Mouse (Mus musculus): ENCODE data around the gene Cds1. TPM values are rescaled to one million over a fixed set of nuclear protein-coding genes. Genes with fewer than 3 reads are reported as not detected.

Cds1 gene
- 0.23 and 0.36 TPM in 2 replicates for polyA plus RNA-seq (2014; fragmentation: Nextera tagmentation; extraction: Ambion mirVana)

DNA sequence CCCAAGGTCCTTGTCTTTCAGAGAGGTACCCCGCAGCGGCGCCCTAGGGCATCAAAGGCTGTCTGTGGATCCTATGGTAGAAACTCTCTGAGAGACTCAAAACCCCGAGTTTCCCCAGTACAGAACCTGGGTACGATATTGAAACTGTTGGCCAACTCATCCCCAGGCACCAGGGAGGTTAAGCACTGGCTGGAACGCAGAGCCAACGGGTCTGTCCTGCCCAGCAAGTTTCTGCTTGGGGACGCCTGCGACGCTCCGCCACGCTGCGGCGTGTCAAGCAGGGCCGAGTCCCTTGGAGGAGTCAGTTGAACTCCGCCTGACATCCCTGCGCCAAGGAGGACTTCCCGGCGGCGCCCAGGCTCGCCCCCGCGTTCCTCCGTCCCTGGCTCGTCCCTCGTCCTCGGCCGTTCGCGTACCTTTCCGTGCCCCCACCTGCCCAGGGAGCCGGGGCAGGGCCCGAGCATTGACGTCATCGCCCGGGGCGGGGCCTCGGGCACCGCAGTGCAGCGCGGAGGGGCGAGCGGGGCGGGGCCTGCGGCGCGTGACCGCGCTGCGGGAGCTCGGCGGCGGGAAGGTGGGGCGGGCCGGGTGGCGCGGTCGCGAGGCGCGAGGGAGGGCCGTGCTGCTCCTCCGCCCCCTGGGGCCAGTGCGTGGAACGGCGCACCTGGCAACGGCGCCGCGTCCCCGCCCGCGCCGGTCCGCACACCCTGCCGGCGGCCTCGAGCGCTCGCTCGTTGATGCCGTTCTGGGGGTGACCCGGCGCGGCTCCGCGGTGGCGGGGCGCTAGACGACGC is at the start of gene Cds1:
Gene Cds1, plus strand, starts transcription at position 577 of the 794 bp plus-strand sequence.
- H3K4me3 ChIP-seq (ENCODE audit: low read depth, low read length), result peak within 1 kb of the TSS; percentile 66
- peaks cover 60% of the 10 kb centered on the region for H3K27me3 ChIP-seq (replicated peaks; ENCODE audit: control insufficient read depth, insufficient read depth, low read length)
- DNase-seq (ENCODE audit: low spot score) (peak; percentile 64), ATAC-seq (replicated peaks; ENCODE audit: low FRiP score) (peak; percentile 78)
- H3K9me3 ChIP-seq (ENCODE audit: control insufficient read depth, low read length), result no peaks in the 10 kb centered on the region
- no peaks in the 10 kb centered on the region for H3K36me3 ChIP-seq (ENCODE audit: control insufficient read depth, insufficient read depth, low read length)
- H3K9ac ChIP-seq (ENCODE audit: low read depth, low read length), result peak within 1 kb of the TSS; percentile 30; the same call in 1 of the 2 replicates
- H3K4me1 ChIP-seq (replicated peaks; ENCODE audit: control insufficient read depth, insufficient read depth, low read length), result 0 out of 2 replicates have a peak, but pooled peaks cover 2% of the 10 kb centered on the region
- under 1% methylated on average over 88 of the region's 91 CpGs for WGBS
- no peak within 1 kb of the TSS for H3K27ac ChIP-seq (ENCODE audit: low read depth, low read length)
- peak within 1 kb of the TSS; percentile 95 for H3K4me2 ChIP-seq

GRCm38 (mm10) chr5:101724216-101724615 is 40.7 kb upstream of the Cds1 start:
- Histone ChIP-seq H3K4me3 (ENCODE audit: low read depth, low read length) (no peak overlapping the region), H3K9ac (ENCODE audit: low read depth, low read length) (no peak overlapping the region), H3K9me3 (ENCODE audit: control insufficient read depth, low read length) (no peaks in the 10 kb centered on the region), H3K27ac (ENCODE audit: low read depth, low read length) (no peak overlapping the region), H3K4me1 (replicated peaks; ENCODE audit: control insufficient read depth, insufficient read depth, low read length) (no peaks in the 10 kb centered on the region), H3K36me3 (ENCODE audit: control insufficient read depth, insufficient read depth, low read length) (no peaks in the 10 kb centered on the region), H3K27me3 (replicated peaks; ENCODE audit: control insufficient read depth, insufficient read depth, low read length) (no peaks in the 10 kb centered on the region; the same call in 1 of the 2 replicates), H3K4me2 (no peak overlapping the region)
- WGBS, result 74% methylated on average over 9 of the region's 9 CpGs
- no peak for DNase-seq (ENCODE audit: low spot score)
- no peak for ATAC-seq (replicated peaks; ENCODE audit: low FRiP score)

DNA sequence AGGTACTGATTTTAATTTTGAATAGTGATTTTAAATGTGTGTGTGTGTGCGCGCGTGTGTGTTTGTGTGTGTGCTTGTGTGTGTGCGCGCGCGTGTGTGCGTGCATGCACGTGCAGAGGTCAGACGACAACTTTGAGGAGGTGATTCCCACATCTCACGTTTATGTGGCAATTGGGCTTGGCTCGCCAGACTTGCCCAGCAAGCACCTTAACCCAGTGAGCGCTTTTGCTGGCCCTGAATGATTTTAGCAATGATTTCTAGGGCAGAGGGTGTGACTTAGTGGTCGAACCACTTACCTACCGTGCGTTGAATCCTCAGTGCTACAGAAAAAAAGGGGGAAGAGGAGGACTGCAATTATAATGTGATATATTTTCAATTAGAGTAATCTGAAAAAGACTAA is 40.2 kb upstream of the Cds1 start:
- DNase-seq (ENCODE audit: low spot score) (no peak), ATAC-seq (replicated peaks; ENCODE audit: low FRiP score) (no peak)
- Histone ChIP-seq H3K4me3 (ENCODE audit: low read depth, low read length) (no peak overlapping the region), H3K27me3 (replicated peaks; ENCODE audit: control insufficient read depth, insufficient read depth, low read length) (no peaks in the 10 kb centered on the region; the same call in 1 of the 2 replicates), H3K27ac (ENCODE audit: low read depth, low read length) (no peak overlapping the region), H3K4me1 (replicated peaks; ENCODE audit: control insufficient read depth, insufficient read depth, low read length) (no peaks in the 10 kb centered on the region), H3K36me3 (ENCODE audit: control insufficient read depth, insufficient read depth, low read length) (no peaks in the 10 kb centered on the region), H3K9ac (ENCODE audit: low read depth, low read length) (no peak overlapping the region), H3K4me2 (no peak overlapping the region), H3K9me3 (ENCODE audit: control insufficient read depth, low read length) (no peaks in the 10 kb centered on the region)
- WGBS, result 91% methylated on average over 16 of the region's 16 CpGs

DNA sequence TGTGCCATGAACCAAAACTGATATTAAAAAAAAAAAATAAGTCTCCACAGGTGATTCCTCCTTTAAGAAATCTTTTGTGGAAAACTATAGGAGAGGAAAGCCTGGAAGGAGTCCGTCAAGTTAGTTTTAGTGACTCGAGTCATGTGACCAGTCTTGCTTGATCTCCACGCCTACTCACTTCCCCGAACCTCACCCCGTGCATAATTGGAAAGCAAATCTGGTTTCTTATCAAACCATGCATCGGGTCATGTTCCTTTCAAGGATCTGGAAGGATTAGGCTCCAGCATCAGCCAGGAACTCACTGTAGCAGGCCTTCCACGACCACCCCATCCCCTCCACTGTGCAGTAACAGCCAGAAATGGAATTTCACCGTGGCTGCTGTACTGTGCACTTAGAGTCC is 39.2 kb upstream of the Cds1 start:
- H3K9me3 ChIP-seq (ENCODE audit: control insufficient read depth, low read length), result no peaks in the 10 kb centered on the region
- H3K27me3 ChIP-seq (replicated peaks; ENCODE audit: control insufficient read depth, insufficient read depth, low read length), result no peaks in the 10 kb centered on the region; the same call in 1 of the 2 replicates
- no peaks in the 10 kb centered on the region for H3K36me3 ChIP-seq (ENCODE audit: control insufficient read depth, insufficient read depth, low read length)
- H3K27ac ChIP-seq (ENCODE audit: low read depth, low read length), result no peak overlapping the region
- H3K4me1 ChIP-seq (replicated peaks; ENCODE audit: control insufficient read depth, insufficient read depth, low read length), result no peaks in the 10 kb centered on the region
- ATAC-seq (replicated peaks; ENCODE audit: low FRiP score) (no peak), DNase-seq (ENCODE audit: low spot score) (no peak)
- H3K4me2 ChIP-seq, result no peak overlapping the region
- H3K9ac ChIP-seq (ENCODE audit: low read depth, low read length), result no peak overlapping the region
- no peak overlapping the region for H3K4me3 ChIP-seq (ENCODE audit: low read depth, low read length)
- WGBS, result 78% methylated on average over 8 of the region's 8 CpGs

DNA sequence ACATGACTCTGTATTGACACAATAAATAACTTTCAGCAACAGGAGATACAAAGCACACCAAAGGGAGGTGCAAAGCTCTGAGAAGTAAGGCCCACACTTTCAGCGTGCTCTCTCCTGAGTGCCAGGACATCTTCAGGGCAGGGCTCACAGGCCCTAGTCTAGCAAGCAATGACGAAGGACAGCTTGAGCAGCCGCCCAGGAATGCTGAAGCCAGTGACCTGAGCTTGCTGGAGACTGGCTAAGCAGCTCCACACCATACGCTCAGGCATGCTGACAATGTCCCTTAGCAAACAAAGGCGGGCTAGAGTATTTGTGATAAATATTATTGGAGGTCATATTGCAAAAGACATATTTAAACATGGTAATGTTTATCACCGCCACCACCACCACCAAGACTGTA is 38.6 kb upstream of the Cds1 start:
- Histone ChIP-seq H3K9me3 (ENCODE audit: control insufficient read depth, low read length) (no peaks in the 10 kb centered on the region), H3K4me3 (ENCODE audit: low read depth, low read length) (no peak overlapping the region), H3K27ac (ENCODE audit: low read depth, low read length) (no peak overlapping the region), H3K36me3 (ENCODE audit: control insufficient read depth, insufficient read depth, low read length) (no peaks in the 10 kb centered on the region), H3K27me3 (replicated peaks; ENCODE audit: control insufficient read depth, insufficient read depth, low read length) (no peaks in the 10 kb centered on the region; the same call in 1 of the 2 replicates), H3K4me1 (replicated peaks; ENCODE audit: control insufficient read depth, insufficient read depth, low read length) (no peaks in the 10 kb centered on the region), H3K4me2 (no peak overlapping the region), H3K9ac (ENCODE audit: low read depth, low read length) (no peak overlapping the region)
- 76% methylated on average over 6 of the region's 6 CpGs for WGBS
- DNase-seq (ENCODE audit: low spot score) (no peak), ATAC-seq (replicated peaks; ENCODE audit: low FRiP score) (no peak)

DNA sequence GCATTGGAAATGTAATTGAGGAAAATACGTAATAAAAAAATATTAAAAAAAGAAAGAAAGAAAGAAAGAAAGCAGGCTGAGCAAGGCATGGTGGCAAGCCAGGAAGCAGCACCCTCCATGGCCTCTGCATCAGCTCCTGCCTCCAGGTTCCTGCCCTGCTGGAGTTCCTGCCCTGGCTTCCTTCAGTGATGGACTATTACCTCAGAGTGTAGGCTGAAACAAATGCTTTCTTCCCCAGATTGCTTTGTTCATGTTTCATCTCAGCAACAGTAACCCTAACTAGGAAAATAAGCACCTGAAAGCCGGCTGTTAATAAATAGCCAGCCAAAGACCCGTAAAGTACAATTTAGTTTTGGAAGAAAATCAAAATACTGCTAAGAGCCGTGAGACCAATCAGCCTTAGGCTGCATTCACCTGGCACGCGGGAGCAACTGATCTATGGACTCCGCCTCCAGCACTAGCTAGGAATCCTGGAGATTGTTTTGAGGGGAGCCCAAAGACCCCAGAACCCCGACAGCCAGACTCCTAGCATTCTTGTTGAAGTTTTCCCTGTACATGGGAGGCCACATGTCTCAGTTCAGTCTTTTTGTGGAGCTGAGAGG is 36.5 kb upstream of the Cds1 start:
- 76% methylated on average over 8 of the region's 8 CpGs for WGBS
- Histone ChIP-seq H3K4me3 (ENCODE audit: low read depth, low read length) (no peak overlapping the region), H3K9me3 (ENCODE audit: control insufficient read depth, low read length) (no peaks in the 10 kb centered on the region), H3K9ac (ENCODE audit: low read depth, low read length) (no peak overlapping the region), H3K27me3 (replicated peaks; ENCODE audit: control insufficient read depth, insufficient read depth, low read length) (no peaks in the 10 kb centered on the region; the same call in 1 of the 2 replicates), H3K4me2 (no peak overlapping the region), H3K27ac (ENCODE audit: low read depth, low read length) (no peak overlapping the region), H3K4me1 (replicated peaks; ENCODE audit: control insufficient read depth, insufficient read depth, low read length) (no peaks in the 10 kb centered on the region), H3K36me3 (ENCODE audit: control insufficient read depth, insufficient read depth, low read length) (no peaks in the 10 kb centered on the region)
- ATAC-seq (replicated peaks; ENCODE audit: low FRiP score), result no peak
- DNase-seq (ENCODE audit: low spot score), result no peak

DNA sequence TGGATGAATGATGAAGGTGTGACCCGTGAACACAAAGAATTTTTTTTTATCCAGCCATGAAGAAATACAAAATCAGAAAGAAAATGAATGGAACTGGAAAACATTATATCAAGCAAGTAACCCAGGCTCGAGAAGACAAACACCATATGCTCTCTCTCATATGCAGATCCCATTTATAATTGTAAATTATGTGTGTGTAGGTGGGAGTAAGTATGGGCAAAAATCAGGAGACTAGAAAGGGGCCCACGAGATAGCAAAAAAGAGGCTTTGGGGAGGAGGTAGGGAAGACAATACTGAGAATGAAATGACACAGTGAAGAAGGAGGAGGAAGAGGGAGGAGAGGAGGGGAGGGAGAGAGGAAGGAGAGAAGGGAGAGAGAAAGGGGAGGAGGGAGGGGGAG is 27.6 kb upstream of the Cds1 start:
- Histone ChIP-seq H3K9ac (ENCODE audit: low read depth, low read length) (no peak overlapping the region), H3K4me2 (no peak overlapping the region), H3K4me1 (replicated peaks; ENCODE audit: control insufficient read depth, insufficient read depth, low read length) (no peaks in the 10 kb centered on the region), H3K4me3 (ENCODE audit: low read depth, low read length) (no peak overlapping the region), H3K36me3 (ENCODE audit: control insufficient read depth, insufficient read depth, low read length) (no peaks in the 10 kb centered on the region), H3K27me3 (replicated peaks; ENCODE audit: control insufficient read depth, insufficient read depth, low read length) (no peaks in the 10 kb centered on the region), H3K9me3 (ENCODE audit: control insufficient read depth, low read length) (no peaks in the 10 kb centered on the region), H3K27ac (ENCODE audit: low read depth, low read length) (no peak overlapping the region)
- ATAC-seq (replicated peaks; ENCODE audit: low FRiP score) (no peak), DNase-seq (ENCODE audit: low spot score) (no peak)
- WGBS, result 60% methylated on average over 3 of the region's 3 CpGs

GRCm38 (mm10) chr5:101740471-101741223 is 24.3 kb upstream of the Cds1 start:
- Histone ChIP-seq H3K9ac (ENCODE audit: low read depth, low read length) (no peak overlapping the region), H3K4me2 (no peak overlapping the region), H3K27ac (ENCODE audit: low read depth, low read length) (no peak overlapping the region), H3K4me3 (ENCODE audit: low read depth, low read length) (no peak overlapping the region), H3K9me3 (ENCODE audit: control insufficient read depth, low read length) (no peaks in the 10 kb centered on the region), H3K36me3 (ENCODE audit: control insufficient read depth, insufficient read depth, low read length) (no peaks in the 10 kb centered on the region), H3K27me3 (replicated peaks; ENCODE audit: control insufficient read depth, insufficient read depth, low read length) (no peaks in the 10 kb centered on the region), H3K4me1 (replicated peaks; ENCODE audit: control insufficient read depth, insufficient read depth, low read length) (no peaks in the 10 kb centered on the region)
- ATAC-seq (replicated peaks; ENCODE audit: low FRiP score) (no peak), DNase-seq (ENCODE audit: low spot score) (no peak)
- WGBS, result 77% methylated on average over 16 of the region's 16 CpGs
